Mouse (Mus musculus): ENCODE measurements at regions not wholly inside any gene's neighbourhood (a gene's known extent, or its start where the extent isn't known, plus 50 kb on each side); places are given as distances from the start of the nearest gene placed in this dataset.

DNA sequence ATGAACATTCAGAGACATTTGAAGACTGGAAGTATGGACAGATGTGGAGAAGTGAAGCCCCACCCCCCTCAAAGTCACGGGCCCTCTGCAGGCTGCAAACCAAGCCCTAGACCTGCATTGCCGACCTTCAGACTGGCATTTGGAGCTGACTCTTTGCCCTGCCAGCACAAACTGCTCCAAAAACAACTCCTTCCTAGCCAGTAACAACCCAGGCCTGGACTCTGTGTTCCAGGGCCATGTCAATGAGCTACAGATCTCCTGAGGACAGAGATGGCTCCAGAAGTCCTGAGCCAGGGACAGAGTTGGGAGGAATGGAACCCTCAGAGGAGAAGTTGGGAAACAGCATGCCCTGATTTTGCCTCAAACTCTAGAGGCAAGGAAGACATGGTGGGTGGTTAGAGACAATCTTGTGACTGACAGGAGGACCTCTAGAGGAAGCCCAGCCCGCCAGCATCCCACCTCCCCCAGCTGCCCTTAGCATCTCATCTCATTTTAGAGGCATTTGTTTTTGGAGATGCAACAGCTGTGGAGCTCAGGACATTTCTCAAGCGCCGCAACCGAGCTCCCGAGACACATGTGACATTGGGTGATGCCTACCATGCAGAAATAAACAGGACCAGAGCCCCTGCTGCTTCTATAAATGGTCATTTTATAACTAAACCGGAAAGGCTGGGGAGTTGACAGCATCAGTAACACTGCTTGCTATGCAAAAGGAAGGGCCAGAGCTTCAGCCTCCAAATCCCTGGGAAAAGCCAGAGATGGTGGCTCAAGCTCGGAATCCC is 56.2 kb upstream of the Tbx5 start:
- no peaks in the 10 kb centered on the region for H3K79me2 ChIP-seq (replicated peaks; ENCODE audit: control insufficient read depth, insufficient read depth, low read length)
- DNase-seq: no peak
- no peak overlapping the region for H3K27ac ChIP-seq
- H3K27me3 ChIP-seq (ENCODE audit: control insufficient read depth, insufficient read depth, low read length): no peaks in the 10 kb centered on the region; the same call in 1 of the 2 replicates
- H3K9ac ChIP-seq (ENCODE audit: low read depth, low read length): no peak overlapping the region
- intact Hi-C loops (cut with DNase I): loop anchor here (5.0 kb wide), 1 partner anchor 51 kb away; no protein-coding TSS in a partner anchor
- 62% methylated on average over 9 of the region's 9 CpGs for WGBS
- H3K36me3 ChIP-seq (ENCODE audit: control insufficient read depth, insufficient read depth, low read length): no peaks in the 10 kb centered on the region
- TF ChIP-seq CTCF (IDR thresholded peaks at IDR 0.05) (no peak), EP300 (IDR thresholded peaks at IDR 0.05; ENCODE audit: insufficient read depth, low read depth, low read length) (no peak), POLR2A (IDR thresholded peaks at IDR 0.05; ENCODE audit: insufficient read depth, low read depth, low read length) (no peak)
- no peaks in the 10 kb centered on the region for H3K4me1 ChIP-seq (ENCODE audit: control insufficient read depth, insufficient read depth, low read length)
- no peak overlapping the region for H3K4me3 ChIP-seq

DNA sequence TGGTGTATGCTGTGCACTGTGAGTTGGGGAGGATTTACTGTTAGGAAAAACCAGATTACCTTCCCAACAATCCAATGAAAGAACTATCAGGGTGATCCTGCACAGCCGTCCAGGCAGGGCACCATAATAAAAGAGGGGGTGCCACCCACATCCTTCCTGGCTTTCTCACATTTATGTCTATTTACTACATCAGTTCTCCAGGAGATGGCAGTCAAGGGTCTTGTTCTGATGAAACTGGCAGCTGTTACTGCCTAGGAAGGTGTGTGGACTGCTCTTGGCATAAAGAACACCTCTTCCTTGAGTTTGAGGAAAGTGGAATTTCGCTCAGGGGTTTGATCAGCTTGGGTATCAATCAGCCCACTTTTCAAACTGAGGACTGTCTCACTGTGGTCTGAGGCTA is 54.6 kb upstream of the Tbx5 start:
- H3K4me1 ChIP-seq (ENCODE audit: control insufficient read depth, insufficient read depth, low read length): no peaks in the 10 kb centered on the region
- WGBS: 12% methylated on average over 2 of the region's 2 CpGs
- H3K9ac ChIP-seq (ENCODE audit: low read depth, low read length): no peak overlapping the region
- TF ChIP-seq POLR2A (IDR thresholded peaks at IDR 0.05; ENCODE audit: insufficient read depth, low read depth, low read length): no peak
- TF ChIP-seq EP300 (IDR thresholded peaks at IDR 0.05; ENCODE audit: insufficient read depth, low read depth, low read length): no peak
- TF ChIP-seq CTCF (IDR thresholded peaks at IDR 0.05): peak; percentile 71
- H3K79me2 ChIP-seq (replicated peaks; ENCODE audit: control insufficient read depth, insufficient read depth, low read length): no peaks in the 10 kb centered on the region
- H3K27ac ChIP-seq: no peak overlapping the region
- no peak for DNase-seq
- no peaks in the 10 kb centered on the region for H3K36me3 ChIP-seq (ENCODE audit: control insufficient read depth, insufficient read depth, low read length)
- intact Hi-C loops (cut with DNase I): loop anchor here (1.0 to 5.0 kb wide), 2 partner anchors 49 to 310 kb away; no protein-coding TSS in a partner anchor
- H3K4me3 ChIP-seq: no peak overlapping the region
- H3K27me3 ChIP-seq (ENCODE audit: control insufficient read depth, insufficient read depth, low read length): no peaks in the 10 kb centered on the region; the same call in 1 of the 2 replicates

DNA sequence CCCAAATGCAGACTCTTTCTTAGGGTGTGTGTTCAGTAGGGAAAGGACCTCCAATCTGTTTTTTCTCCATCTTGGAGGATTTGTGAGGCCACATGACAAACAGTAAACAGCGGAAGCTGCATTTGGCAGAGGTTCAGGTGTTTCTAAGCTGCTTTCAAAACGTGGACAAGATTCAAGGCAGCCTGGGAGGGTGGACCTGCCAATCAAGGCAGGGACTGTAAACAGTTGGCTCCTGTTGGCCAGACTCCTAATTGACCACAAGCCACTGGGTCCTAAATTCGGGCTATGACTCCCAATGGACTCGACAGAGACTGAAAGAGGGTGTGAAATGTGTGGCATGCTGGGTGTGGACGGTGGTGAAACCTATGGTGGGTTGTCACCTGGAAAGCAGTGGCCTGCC is 51.1 kb upstream of the Tbx5 start:
- H3K9ac ChIP-seq (ENCODE audit: low read depth, low read length): no peak overlapping the region
- no peaks in the 10 kb centered on the region for H3K36me3 ChIP-seq (ENCODE audit: control insufficient read depth, insufficient read depth, low read length)
- no peak for DNase-seq
- 39% methylated on average over 5 of the region's 5 CpGs for WGBS
- intact Hi-C loops (cut with DNase I): no loop called here
- no peaks in the 10 kb centered on the region for H3K79me2 ChIP-seq (replicated peaks; ENCODE audit: control insufficient read depth, insufficient read depth, low read length)
- H3K4me1 ChIP-seq (ENCODE audit: control insufficient read depth, insufficient read depth, low read length): no peaks in the 10 kb centered on the region
- H3K4me3 ChIP-seq: no peak overlapping the region
- TF ChIP-seq CTCF (IDR thresholded peaks at IDR 0.05): no peak
- no peak for TF ChIP-seq EP300 (IDR thresholded peaks at IDR 0.05; ENCODE audit: insufficient read depth, low read depth, low read length)
- TF ChIP-seq POLR2A (IDR thresholded peaks at IDR 0.05; ENCODE audit: insufficient read depth, low read depth, low read length): no peak
- no peaks in the 10 kb centered on the region for H3K27me3 ChIP-seq (ENCODE audit: control insufficient read depth, insufficient read depth, low read length)
- H3K27ac ChIP-seq: no peak overlapping the region
